Mouse (Mus musculus) brown adipose tissue, adult 24 weeks (tissue): ENCODE measurements around the gene Stat4. TPM values are rescaled to one million over a fixed set of nuclear protein-coding genes. Genes with fewer than 3 reads are reported as not detected.

ENCODE experiments used
- H3K27ac ChIP-seq: fragments of 200-500 bp; replicated peaks from 2 replicates; pipeline ENCODE4 v1.5.1; 2012; ENCODE audit warnings: low read depth, mild to moderate bottlenecking, low read length
- H3K4me1 ChIP-seq: fragments of 200-500 bp; 2 replicates; pipeline ENCODE4 v1.6.1; 2012; ENCODE audit warnings: low read length, mixed read lengths; ENCODE audit not compliant: control insufficient read depth, insufficient read depth, insufficient read length
- H3K4me3 ChIP-seq: fragments of 200-500 bp; 2 replicates; pipeline ENCODE4 v1.5.1; 2012; ENCODE audit warnings: low read depth, mild to moderate bottlenecking, low read length, moderate library complexity; ENCODE audit not compliant: insufficient read depth
- polyA plus RNA-seq: library from polyadenylated mRNA; stranded (reverse); fragments of >200 nt; gene quantifications from 2 replicates; pipeline ENCODE4 v1.2.4, GENCODE M21; 2012; ENCODE audit not compliant: missing spikeins, insufficient read depth, insufficient read length

The Stat4 gene
- polyA plus RNA-seq, 1 experiment: 0.52 TPM

GRCm38 (mm10) chr1:52154890-52155289, 167.9 kb downstream of the Stat4 start:
- Histone ChIP-seq H3K4me1 (peaks cover 6% of the 10 kb centered on the region), H3K4me3 (no peak overlapping the region), H3K27ac (no peak overlapping the region)

GRCm38 (mm10) chr1:52156351-52156750, 169.4 kb downstream of the Stat4 start:
- H3K4me3 ChIP-seq: no peak overlapping the region
- H3K4me1 ChIP-seq: peaks cover 4% of the 10 kb centered on the region
- no peak overlapping the region for H3K27ac ChIP-seq

Other genes starting within 250 kb of the Stat4 start
- gene Myo1b, start 71.1 kb upstream of the Stat4 start, polyA plus RNA-seq: 4.4 and 9.1 TPM in 2 replicates
- 46.2 and 49.0 TPM in 2 replicates for gene Stat1, start 132.3 kb downstream of the Stat4 start, polyA plus RNA-seq
- 15.5 and 35.1 TPM in 2 replicates for gene Gls, start 246.1 kb downstream of the Stat4 start, polyA plus RNA-seq